Mouse (Mus musculus): ENCODE measurements around the gene Yipf4. TPM values are rescaled to one million over a fixed set of nuclear protein-coding genes. Genes with fewer than 3 reads are reported as not detected.
A peak's percentile ranks its signal among the peaks of the same experiment; 100 is the strongest.

Yipf4 gene
- polyA plus RNA-seq, 1 experiment from 2014 or later = 63.2 TPM

GRCm38 (mm10) chr17:74527729-74528607 is 38.7 kb downstream of the Yipf4 start, which contains the start of gene Birc6:
TSS of gene Birc6 (plus strand) at chr17:74528295.
- ATAC-seq = peak; percentile 95
- H3K27me3 ChIP-seq (replicated peaks) = no peaks in the 10 kb centered on the region
- WGBS (ENCODE audit: insufficient replicate concordance) = under 1% methylated on average over 71 of the region's 71 CpGs
- H3K4me2 ChIP-seq = peak within 1 kb of the TSS; percentile 88
- no peaks in the 10 kb centered on the region for H3K9me3 ChIP-seq (replicated peaks)
- H3K9ac ChIP-seq = peak within 1 kb of the TSS; percentile 98
- peak within 1 kb of the TSS; percentile 99 for H3K27ac ChIP-seq
- H3K4me1 ChIP-seq = peaks cover 46% of the 10 kb centered on the region
- H3K4me3 ChIP-seq = peak within 1 kb of the TSS; percentile 98
- no peaks in the 10 kb centered on the region for H3K36me3 ChIP-seq

- H3K9ac ChIP-seq = peak overlapping the region; percentile 98
- no peaks in the 10 kb centered on the region for H3K27me3 ChIP-seq (replicated peaks)
- H3K27ac ChIP-seq = peak overlapping the region; percentile 99
- H3K36me3 ChIP-seq = no peaks in the 10 kb centered on the region
- ATAC-seq = peak; percentile 59
- peak overlapping the region; percentile 88 for H3K4me2 ChIP-seq
- H3K4me3 ChIP-seq = peak overlapping the region; percentile 98
- no peaks in the 10 kb centered on the region for H3K9me3 ChIP-seq (replicated peaks)
- under 1% methylated on average over 68 of the region's 72 CpGs for WGBS (ENCODE audit: insufficient replicate concordance)
- H3K4me1 ChIP-seq = peaks cover 46% of the 10 kb centered on the region
Measured at GRCm38 (mm10) chr17:74528648-74529532, 39.6 kb downstream of the Yipf4 start.

GRCm38 (mm10) chr17:74529533-74529824 is 40.2 kb downstream of the Yipf4 start:
- Histone ChIP-seq H3K4me2 (peak overlapping the region; percentile 88), H3K4me3 (peak overlapping the region; percentile 98), H3K27me3 (replicated peaks) (no peaks in the 10 kb centered on the region), H3K27ac (peak overlapping the region; percentile 99), H3K9me3 (replicated peaks) (no peaks in the 10 kb centered on the region), H3K36me3 (no peaks in the 10 kb centered on the region), H3K4me1 (peaks cover 46% of the 10 kb centered on the region), H3K9ac (peak overlapping the region; percentile 98)
- ATAC-seq = no peak
- 12% methylated on average over 3 of the region's 3 CpGs for WGBS (ENCODE audit: insufficient replicate concordance)

- Histone ChIP-seq H3K27ac (no peak overlapping the region), H3K9me3 (replicated peaks) (no peaks in the 10 kb centered on the region), H3K36me3 (0 out of 2 replicates have a peak, but pooled peaks cover 4% of the 10 kb centered on the region), H3K4me3 (no peak overlapping the region), H3K9ac (no peak overlapping the region), H3K27me3 (replicated peaks) (no peaks in the 10 kb centered on the region), H3K4me2 (no peak overlapping the region), H3K4me1 (peaks cover 26% of the 10 kb centered on the region)
- WGBS (ENCODE audit: insufficient replicate concordance) = 89% methylated on average over 4 of the region's 4 CpGs
- no peak for ATAC-seq
Measured at GRCm38 (mm10) chr17:74534971-74535370, 45.7 kb downstream of the Yipf4 start.

GRCm38 (mm10) chr17:74537526-74537925 is 48.2 kb downstream of the Yipf4 start:
- no peak overlapping the region for H3K4me3 ChIP-seq
- no peak overlapping the region for H3K4me2 ChIP-seq
- 0 out of 2 replicates have a peak, but pooled peaks cover 7% of the 10 kb centered on the region for H3K36me3 ChIP-seq
- H3K27ac ChIP-seq = no peak overlapping the region
- H3K9me3 ChIP-seq (replicated peaks) = no peaks in the 10 kb centered on the region
- no peak overlapping the region for H3K9ac ChIP-seq
- no peaks in the 10 kb centered on the region for H3K27me3 ChIP-seq (replicated peaks)
- ATAC-seq = no peak
- H3K4me1 ChIP-seq = peaks cover 10% of the 10 kb centered on the region
- 54% methylated on average over 1 of the region's 1 CpGs for WGBS (ENCODE audit: insufficient replicate concordance)

- Histone ChIP-seq H3K36me3 (peaks cover 46% of the 10 kb centered on the region), H3K4me3 (no peak overlapping the region), H3K9ac (no peak overlapping the region), H3K9me3 (replicated peaks) (no peaks in the 10 kb centered on the region), H3K4me2 (no peak overlapping the region), H3K27ac (no peak overlapping the region), H3K4me1 (peaks cover 6% of the 10 kb centered on the region; the same call in 1 of the 2 replicates), H3K27me3 (replicated peaks) (no peaks in the 10 kb centered on the region)
- 81% methylated on average over 2 of the region's 2 CpGs for WGBS (ENCODE audit: insufficient replicate concordance)
- ATAC-seq = no peak
Measured at GRCm38 (mm10) chr17:74543615-74544014, 54.3 kb downstream of the Yipf4 start.

Other genes starting within 250 kb of the Yipf4 start
- gene Memo1, start 194.0 kb upstream of the Yipf4 start, polyA plus RNA-seq (2016; fragmentation: Nextera tagmentation; extraction: Ambion mirVana) = 97.7 and 98.5 TPM in 2 replicates
- gene Dpy30, start 165.5 kb upstream of the Yipf4 start, polyA plus RNA-seq (2016; fragmentation: Nextera tagmentation; extraction: Ambion mirVana) = 204 and 209 TPM in 2 replicates
- 10.6 and 10.7 TPM in 2 replicates for gene Spast, start 150.5 kb upstream of the Yipf4 start, polyA plus RNA-seq (2016; fragmentation: Nextera tagmentation; extraction: Ambion mirVana)
- gene Slc30a6, start 93.9 kb upstream of the Yipf4 start, polyA plus RNA-seq (2016; fragmentation: Nextera tagmentation; extraction: Ambion mirVana) = 22.0 and 22.4 TPM in 2 replicates
- gene Nlrc4, start 30.4 kb upstream of the Yipf4 start, polyA plus RNA-seq (2016; fragmentation: Nextera tagmentation; extraction: Ambion mirVana) = 0.26 and 0.33 TPM in 2 replicates
- gene Birc6, start 38.8 kb downstream of the Yipf4 start, polyA plus RNA-seq (2016; fragmentation: Nextera tagmentation; extraction: Ambion mirVana) = 50.8 and 51.3 TPM in 2 replicates
- gene Ttc27, start 228.2 kb downstream of the Yipf4 start, polyA plus RNA-seq (2016; fragmentation: Nextera tagmentation; extraction: Ambion mirVana) = 21.8 and 25.9 TPM in 2 replicates